Mouse (Mus musculus) erythroblast, embryonic 14.5 days (primary cell): ENCODE measurements around the gene Tbc1d13.

Experiments used
- GATA1 ChIP-seq: IDR thresholded peaks from 2 replicates; pipeline ENCODE4 v1.6.1; 2012; ENCODE audit warnings: low read length, inconsistent platforms, mixed read lengths
- TAL1 ChIP-seq: IDR thresholded peaks from 3 replicates; pipeline ENCODE4 v1.6.1; 2012; ENCODE audit warnings: low read length, inconsistent platforms, mixed read lengths

- TF ChIP-seq GATA1 (no peak), TAL1 (no peak)
Observed at GRCm38 (mm10) chr2:30177700-30178675, 44.4 kb downstream of the Tbc1d13 start, which contains the start of gene Spout1.
